Mouse (Mus musculus) CD4-positive, CD25-positive, alpha-beta regulatory T cell (primary cell): ENCODE measurements around the gene Tle4. TPM values are rescaled to one million over a fixed set of nuclear protein-coding genes. Genes with fewer than 3 reads are reported as not detected.

Source experiments
- polyA plus RNA-seq: library from polyadenylated mRNA; unstranded; fragments of 100-300 nt; shearing (Covaris generic); gene quantifications from one replicate; pipeline ENCODE4 v1.2.1, GENCODE M21; 2017

Tle4 gene
- 42.3 TPM for polyA plus RNA-seq

GRCm38 (mm10) chr19:14597917-14598689 is at the start of gene Tle4:
Gene Tle4 (minus strand): TSS chr19:14598051.

